Mouse (Mus musculus) E14TG2a.4 (cell line): Measurements from ENCODE around the gene Dlk2.

Experiments used
- CTCF ChIP-seq: conservative IDR thresholded peaks from 2 replicates; pipeline ENCODE4 v1.5.1; 2014; ENCODE audit warnings: low read length
- NANOG ChIP-seq: IDR thresholded peaks from 2 replicates; pipeline ENCODE4 v1.6.1; 2014; ENCODE audit warnings: borderline replicate concordance, low read length, mixed read lengths

GRCm38 (mm10) chr17:46272675-46273074 lies 24.5 kb upstream of the Dlk2 start:
- no peak for TF ChIP-seq CTCF
- TF ChIP-seq NANOG = no peak
